Mouse (Mus musculus) stomach, postnatal 0 days (tissue): ENCODE measurements around the gene Creb3l2.

Experiments
- CTCF ChIP-seq: IDR thresholded peaks from 2 replicates; pipeline ENCODE4 v1.5.1; 2016; ENCODE audit warnings: antibody characterized with exemption, low read depth, mild to moderate bottlenecking, moderate library complexity
- EP300 ChIP-seq: optimal IDR thresholded peaks from 2 replicates; pipeline ENCODE3; 2016; ENCODE audit warnings: antibody characterized with exemption

DNA sequence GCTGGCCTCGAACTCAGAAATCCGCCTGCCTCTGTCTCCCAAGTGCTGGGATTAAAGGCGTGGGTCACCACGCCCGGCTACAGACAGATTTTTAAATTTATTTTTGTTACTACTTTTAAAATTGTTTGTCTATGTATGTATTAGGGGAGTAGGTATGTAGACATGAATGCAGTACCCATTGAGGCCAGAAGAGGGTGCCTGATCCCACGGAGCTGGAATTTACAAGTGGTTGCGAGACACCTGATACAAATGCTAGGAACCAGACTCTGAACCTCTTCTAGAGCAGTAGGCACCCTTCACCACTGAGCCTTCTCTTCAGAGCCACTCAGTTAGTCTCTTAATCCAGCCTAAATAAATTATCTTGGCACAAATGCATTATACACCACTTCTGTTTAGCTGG, 70.6 kb downstream of the Creb3l2 start:
- TF ChIP-seq CTCF: peak; percentile 72
- TF ChIP-seq EP300: no peak
